Mouse (Mus musculus): Measurements from ENCODE around the gene Cckbr.
A peak's percentile ranks its signal among the peaks of the same experiment; 100 is the strongest.

Gene Cckbr

DNA sequence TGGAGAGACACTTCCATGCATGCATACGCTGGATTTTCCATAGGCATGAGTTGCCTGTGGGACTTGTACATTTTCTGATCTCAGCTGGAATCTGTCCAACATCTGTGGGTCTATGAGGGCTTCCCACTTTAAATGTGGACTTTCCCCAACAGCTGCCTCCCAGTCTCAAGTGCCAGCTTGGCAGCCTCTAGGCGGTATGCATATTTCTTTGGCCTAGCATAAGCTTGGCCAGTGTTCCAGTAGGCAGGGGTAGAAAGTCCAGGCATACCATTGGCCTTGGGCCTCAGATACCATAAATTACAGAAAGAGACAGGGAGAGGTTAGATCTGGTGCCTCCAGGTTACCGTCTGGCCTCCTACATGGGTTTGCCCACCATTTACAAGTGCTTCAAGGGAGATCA, 72.3 kb downstream of the Cckbr start:
- no peak for DNase-seq (ENCODE audit: low read depth)

DNA sequence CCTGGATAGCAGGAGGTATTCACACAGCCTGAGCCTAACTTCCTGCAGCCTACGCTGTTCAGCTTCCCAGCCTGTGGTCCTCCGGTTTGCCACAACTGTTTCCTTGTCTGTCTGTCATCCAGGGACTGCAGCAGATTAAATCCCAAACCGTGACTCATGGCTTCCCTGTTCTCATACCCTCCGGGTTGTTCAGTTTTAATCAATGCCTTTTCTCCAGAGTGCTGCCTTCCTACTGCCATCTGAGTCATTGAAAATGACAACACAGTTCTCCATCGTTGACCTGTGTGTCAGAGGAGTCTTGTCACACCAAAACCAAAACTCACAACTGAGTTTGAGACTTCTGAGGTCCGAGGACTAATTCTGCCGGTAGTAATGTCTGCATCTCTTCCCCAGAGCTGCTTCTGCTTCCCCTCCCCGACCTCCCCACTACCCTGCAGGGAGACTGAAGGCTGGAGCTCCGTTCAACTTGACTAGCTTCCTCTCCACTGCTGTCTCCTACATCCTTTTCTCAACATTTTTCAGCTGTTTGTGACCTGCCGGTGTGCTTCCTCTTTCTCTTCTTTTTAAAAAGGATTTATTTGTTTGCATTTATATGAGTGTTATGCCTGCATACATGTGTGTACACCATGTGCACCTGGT, 73.4 kb downstream of the Cckbr start:
- no peak for DNase-seq (ENCODE audit: low read depth)

DNA sequence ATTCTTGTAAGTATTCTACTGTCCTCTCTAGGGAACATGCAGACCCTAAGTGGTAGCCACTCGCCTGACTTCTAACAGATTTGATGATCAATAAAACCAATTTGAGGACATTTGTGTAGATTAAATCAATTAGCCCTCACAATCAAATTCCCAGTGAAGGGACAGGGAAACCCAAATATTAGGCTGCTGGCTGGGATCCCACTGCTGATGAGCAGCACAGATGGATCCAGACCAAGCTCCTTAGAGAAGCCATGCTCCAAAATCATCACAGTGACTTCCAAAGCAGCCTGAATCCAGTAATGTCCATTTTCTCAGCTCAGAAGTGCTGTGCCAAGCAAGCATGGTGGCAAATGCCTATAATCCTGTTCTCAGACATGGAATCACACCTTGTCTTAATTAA, 74.1 kb downstream of the Cckbr start:
- no peak for DNase-seq (ENCODE audit: low read depth)

DNA sequence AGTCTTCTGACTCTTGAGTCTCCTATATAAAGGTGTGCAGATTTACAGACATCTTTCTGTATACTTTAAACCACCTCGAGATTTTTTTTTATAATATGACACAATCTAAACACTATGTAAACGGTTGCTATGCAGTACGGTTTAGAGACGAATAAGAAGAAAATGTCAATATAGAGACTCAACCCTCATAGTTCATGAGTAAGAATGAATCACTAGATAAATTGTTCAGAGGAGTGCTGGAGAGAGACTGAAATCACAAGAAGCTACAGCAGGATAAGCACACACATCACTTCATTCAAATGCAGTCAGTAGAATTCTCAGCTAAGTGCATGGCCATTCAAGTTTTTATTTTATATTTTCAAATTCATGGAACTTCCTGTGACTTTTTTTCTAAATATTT, 76.5 kb downstream of the Cckbr start:
- no peak for DNase-seq (ENCODE audit: low read depth)

DNA sequence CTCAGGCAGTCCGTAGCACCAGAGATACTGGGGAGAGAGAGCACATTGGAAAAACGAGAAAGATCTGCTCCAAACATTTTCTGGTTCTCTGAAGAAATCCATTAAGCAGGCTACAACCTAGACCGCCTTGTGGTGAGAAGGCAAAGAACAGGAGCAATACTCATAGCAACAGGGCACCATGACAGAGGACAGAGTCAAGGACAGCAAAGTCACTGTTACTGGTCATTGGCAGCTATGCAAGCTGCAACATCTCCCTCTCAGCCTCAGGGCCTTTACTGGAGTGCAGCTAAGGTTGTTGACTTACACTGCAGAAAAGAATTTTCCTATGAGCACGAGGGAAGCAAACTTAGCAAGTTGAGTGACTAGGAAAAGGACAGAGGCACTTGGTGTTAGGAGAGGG, 81.7 kb downstream of the Cckbr start:
- DNase-seq (ENCODE audit: low read depth) = no peak

DNA sequence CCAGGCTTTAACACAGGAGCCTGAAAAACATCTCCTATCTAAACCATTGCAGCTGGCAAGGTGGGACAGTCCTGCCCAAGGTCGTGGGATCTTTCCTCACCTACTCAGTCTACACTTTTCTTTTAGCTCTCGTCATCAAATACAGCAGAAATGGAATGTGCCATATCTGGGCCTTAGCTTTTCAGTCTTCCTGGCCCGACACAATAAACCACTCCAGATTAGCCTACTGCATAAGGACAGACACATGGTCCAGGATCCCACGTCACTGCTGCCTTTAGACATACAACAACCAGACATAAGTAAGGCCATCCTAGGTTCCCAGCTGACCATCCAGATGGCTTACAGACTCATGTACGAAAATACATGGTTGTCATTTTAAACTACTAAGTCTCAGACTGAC, 84.6 kb downstream of the Cckbr start:
- DNase-seq (ENCODE audit: low read depth) = no peak

DNA sequence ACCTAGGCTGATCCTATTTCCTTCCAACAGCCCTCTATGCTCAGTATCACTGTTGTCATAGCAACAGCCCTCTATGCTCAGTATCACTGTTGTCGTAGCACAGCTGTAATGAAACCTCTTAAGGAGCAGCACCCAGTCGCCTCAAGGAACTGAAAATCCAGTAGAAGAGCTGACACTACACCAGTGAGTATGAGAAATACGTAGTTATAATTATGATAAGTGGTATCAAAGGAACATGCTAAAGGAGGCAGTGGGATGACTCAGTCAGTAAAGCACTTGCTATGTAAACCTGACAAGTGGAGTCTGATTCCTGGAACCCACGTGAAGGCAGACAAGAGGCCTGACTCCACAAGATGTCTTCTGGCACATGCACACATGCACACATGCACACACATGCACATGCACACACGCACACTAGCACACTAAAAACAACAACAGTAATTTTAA, 88.3 kb downstream of the Cckbr start:
- DNase-seq (ENCODE audit: low read depth) = no peak

DNA sequence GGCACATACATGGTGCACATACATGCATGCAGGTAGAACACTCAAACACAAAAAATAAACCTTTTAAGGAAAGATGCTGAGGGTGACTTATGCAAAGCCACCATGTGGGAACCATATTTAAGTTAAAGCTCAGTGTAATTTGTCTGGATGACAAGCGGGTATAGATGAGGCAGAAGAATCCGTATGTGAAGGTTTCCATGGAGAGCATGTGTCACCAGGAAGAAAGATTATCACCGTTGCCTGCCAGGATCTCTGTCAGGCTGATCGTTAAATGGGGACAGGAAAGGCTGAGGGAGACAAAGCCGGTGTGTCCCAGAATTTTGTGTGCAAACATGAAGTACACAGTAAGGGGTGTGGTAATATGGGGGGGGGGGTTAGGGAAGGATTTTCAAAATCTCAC, 89.0 kb downstream of the Cckbr start:
- no peak for DNase-seq (ENCODE audit: low read depth)

DNA sequence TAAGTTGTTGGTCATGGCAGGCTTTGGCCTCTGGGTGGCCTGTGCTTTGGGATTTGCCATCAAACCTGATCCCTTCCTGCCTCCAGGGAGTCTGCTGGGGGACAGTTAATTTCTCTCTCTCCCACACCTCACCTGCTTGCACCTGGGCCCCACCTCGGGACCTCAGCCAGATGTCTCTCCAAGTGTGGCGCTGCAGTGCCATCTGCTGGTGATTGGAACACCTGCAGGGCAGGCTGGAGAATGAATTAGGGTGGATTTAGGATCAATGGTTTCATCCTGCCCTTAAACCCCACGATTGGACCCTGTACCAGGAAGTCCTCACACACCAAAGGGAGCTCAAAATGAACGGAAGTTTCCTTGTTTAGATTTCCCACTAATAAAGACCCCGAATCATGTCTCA, 89.6 kb downstream of the Cckbr start:
- DNase-seq (ENCODE audit: low read depth) = peak; percentile 20

DNA sequence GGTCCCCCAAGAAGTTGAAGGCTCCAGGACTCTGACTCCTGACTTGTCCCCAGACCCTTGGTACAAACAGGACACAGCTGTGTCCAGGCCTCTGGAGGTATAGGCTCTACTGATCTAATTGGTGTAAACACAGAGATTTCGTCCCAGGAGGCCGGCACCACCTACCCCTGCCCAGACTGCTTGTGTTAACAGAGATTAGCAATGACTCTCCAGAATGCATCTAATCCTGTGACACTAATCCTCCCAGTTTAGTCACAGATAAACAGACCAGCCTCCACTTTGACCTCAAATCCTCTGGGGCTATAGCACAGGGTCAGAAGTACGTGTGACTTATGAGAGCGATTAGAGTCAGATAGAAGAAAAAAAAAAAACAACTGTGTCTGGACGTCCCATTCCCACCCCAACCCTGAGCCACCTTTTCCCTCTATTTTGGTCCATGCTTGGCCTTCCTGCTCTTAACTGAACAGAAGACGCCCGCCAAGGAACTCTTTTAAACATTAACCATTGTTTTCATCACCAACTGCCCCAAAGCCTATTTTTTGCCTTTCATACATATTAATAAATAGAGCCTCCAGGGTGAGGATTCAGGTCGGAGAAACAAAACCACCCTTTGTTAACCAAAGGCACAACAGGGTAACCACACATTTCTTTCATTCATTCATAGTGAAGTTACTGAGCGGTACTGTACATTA, 91.3 kb downstream of the Cckbr start:
- no peak for DNase-seq (ENCODE audit: low read depth)

DNA sequence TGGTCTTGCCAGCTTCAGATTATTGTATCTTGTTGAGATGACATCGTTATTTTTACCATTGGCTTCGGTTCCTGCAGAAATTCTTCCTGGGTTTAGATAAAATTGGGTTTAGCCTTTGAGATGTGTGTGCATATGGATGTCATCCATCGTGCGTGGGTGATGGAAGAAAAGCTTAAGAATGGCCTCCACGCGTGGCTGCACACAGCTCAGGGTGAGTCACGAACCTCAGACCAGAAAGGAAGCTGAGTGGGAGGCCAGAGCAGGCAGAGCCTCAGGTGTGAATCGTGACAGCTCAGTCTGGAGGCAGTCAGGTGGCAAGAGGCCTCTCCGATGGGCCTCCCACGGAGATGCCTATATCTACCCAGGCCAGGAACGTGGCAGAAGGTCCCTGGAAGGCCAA, 93.8 kb downstream of the Cckbr start:
- DNase-seq (ENCODE audit: low read depth) = no peak

DNA sequence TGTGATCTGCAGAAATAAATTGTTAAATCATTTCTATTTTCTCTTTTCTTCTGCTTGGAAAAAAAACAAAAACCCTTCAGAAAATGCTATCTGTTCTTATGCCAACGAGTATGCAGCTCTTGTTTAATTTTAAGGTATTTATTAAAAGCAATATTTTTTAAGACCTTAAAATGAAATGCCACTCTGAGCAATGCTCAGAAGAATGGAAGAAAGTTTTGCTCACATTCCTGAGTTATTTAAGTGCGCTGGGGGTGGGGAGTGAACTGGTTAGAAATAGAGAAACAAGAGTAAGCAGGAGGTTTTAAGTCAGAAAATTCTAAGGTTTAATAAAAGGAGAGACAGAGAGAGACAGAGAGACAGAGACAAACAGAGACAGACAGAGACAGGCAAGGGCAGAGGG, 94.2 kb downstream of the Cckbr start:
- DNase-seq (ENCODE audit: low read depth) = no peak

DNA sequence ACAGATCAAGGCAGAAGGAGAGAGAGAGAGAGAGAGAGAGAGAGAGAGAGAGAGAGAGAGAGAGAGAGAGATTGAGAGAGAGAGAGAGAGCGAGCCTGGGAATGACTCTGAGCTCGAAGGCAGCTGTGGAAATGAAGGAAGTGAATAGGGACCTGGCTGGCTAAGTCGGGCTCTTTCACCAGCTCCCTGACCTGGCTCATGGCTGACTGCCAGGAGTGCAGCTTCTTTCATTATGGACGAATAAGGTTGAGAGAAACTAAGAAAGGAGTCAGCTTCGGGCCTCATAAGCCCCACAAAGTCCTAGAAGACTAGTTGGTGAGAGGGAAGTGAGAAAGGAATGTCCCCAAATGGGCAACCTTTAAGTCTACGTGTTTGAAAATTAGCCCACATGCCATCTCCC, 94.7 kb downstream of the Cckbr start:
- no peak for DNase-seq (ENCODE audit: low read depth)
